Mouse (Mus musculus): Measurements from ENCODE around the gene Stam.

DNA sequence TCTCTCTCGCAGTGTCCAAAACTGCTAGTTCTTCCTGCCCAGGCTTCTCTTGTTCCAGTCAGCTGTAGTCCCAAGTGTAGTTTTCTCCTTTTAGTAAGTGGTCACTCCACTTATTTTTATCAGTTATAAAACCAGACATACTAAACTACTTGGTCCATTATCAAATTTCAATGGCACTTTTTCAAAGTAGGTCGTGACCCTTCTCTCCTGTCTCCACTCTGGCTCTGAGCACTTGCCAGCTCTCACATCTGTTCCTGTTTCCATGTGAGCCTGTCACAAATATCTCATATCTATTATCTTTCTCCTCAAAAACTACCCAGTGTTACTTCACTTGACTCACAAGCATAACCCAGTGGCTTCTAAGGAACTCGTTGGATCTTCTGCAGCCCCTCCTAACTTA lies 71.4 kb downstream of the Stam start:
- TF ChIP-seq CTCF (IDR thresholded peaks at IDR 0.05; ENCODE audit: low read depth, low read length), result no peak
- no peak for TF ChIP-seq POLR2A (IDR thresholded peaks at IDR 0.05; ENCODE audit: borderline replicate concordance, low read depth, low read length)
